Mouse (Mus musculus): ENCODE results near the gene Pnpla5.
A peak's percentile ranks its signal among the peaks of the same experiment; 100 is the strongest.

The Pnpla5 gene

GRCm38 (mm10) chr15:84072226-84072625 is 50.7 kb downstream of the Pnpla5 start:
- peak; percentile 31; the same call in 1 of the 2 replicates for ATAC-seq (ENCODE audit: insufficient number of reproducible peaks, low FRiP score, low TSS enrichment)

GRCm38 (mm10) chr15:84070116-84070676 is 52.8 kb downstream of the Pnpla5 start:
- ATAC-seq (ENCODE audit: insufficient number of reproducible peaks, low FRiP score, low TSS enrichment), result no peak

GRCm38 (mm10) chr15:84069455-84070050 is 53.4 kb downstream of the Pnpla5 start:
- ATAC-seq (ENCODE audit: insufficient number of reproducible peaks, low FRiP score, low TSS enrichment), result no peak

GRCm38 (mm10) chr15:84065701-84066100 is 57.3 kb downstream of the Pnpla5 start:
- no peak for ATAC-seq (ENCODE audit: insufficient number of reproducible peaks, low FRiP score, low TSS enrichment)

DNA sequence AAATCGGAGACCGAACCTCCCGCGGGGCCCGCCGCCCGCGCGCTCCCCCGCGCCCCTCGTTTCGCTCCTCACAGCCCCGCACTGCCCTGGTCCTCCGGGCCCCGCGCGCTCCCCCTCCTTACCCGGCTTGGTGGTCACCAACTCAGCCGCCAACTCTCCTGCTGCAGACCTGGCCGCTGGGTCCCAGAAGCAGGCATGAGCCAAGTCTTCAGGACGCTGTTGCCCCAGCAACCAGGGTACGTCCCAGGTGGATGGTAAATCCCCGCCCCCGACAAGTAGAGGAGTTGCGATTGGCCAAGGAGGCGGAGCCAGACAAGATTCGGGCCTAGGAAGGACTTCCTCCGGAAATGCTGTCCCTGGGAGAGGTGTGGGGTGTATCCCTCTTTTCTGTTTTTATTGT is 57.8 kb downstream of the Pnpla5 start, which contains the start of gene Efcab6:
Gene Efcab6, minus strand, starts transcription at position 240 of the 400 bp plus-strand sequence.
- no peak for ATAC-seq (ENCODE audit: insufficient number of reproducible peaks, low FRiP score, low TSS enrichment)

Data from cerebellum, adult (tissue).